Mouse (Mus musculus) cortical plate, adult 2 months (tissue): ENCODE measurements around the gene Usp7.

Source experiments
- CTCF ChIP-seq: fragments of 200-500 bp; IDR thresholded peaks from 2 replicates; pipeline ENCODE4 v1.5.1; 2011; ENCODE audit warnings: mild to moderate bottlenecking, control low read depth, low read length; ENCODE audit not compliant: insufficient read depth; ENCODE audit errors: extremely low read depth
- POLR2A ChIP-seq: fragments of 200-500 bp; IDR thresholded peaks from 2 replicates; pipeline ENCODE4 v1.6.1; 2011; ENCODE audit warnings: mild to moderate bottlenecking, low read length, control low read depth; ENCODE audit not compliant: insufficient read depth; ENCODE audit errors: extremely low read depth

DNA sequence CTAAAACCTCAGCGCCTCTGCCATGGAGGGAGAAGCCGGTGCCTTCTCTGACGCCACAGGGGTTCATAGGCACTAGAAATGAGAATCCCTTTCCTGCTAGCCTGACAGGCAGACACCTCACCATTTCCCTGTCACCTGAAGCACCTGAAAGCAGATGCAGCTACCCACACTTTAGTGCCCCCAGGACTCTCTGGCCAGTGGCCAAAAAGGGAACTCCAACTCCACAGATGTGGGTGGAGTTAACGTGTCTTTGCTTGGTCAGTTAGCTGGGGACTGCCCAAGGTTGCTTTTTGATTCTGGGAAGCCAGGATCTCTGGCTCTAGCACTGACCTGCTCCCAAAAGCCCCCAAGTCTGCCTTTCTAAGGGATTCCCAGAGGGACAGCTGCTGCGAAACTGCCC lies 122.7 kb downstream of the Usp7 start:
- TF ChIP-seq POLR2A, result no peak
- no peak for TF ChIP-seq CTCF
